Mouse (Mus musculus) ES-E14 (cell line): Measurements from ENCODE around the gene Yipf2.

Source experiments
- HCFC1 ChIP-seq: IDR thresholded peaks from 2 replicates; pipeline ENCODE4 v1.6.1; 2012; ENCODE audit warnings: low read length, inconsistent platforms, borderline replicate concordance; ENCODE audit not compliant: insufficient read depth
- ZC3H11A ChIP-seq: IDR thresholded peaks from 2 replicates; pipeline ENCODE4 v1.6.1; 2012; ENCODE audit warnings: low read depth, mild to moderate bottlenecking, inconsistent platforms, low read length, borderline replicate concordance
- ZNF384 ChIP-seq: IDR thresholded peaks from 2 replicates; pipeline ENCODE4 v1.6.1; 2012; ENCODE audit warnings: low read depth, low read length, inconsistent platforms

DNA sequence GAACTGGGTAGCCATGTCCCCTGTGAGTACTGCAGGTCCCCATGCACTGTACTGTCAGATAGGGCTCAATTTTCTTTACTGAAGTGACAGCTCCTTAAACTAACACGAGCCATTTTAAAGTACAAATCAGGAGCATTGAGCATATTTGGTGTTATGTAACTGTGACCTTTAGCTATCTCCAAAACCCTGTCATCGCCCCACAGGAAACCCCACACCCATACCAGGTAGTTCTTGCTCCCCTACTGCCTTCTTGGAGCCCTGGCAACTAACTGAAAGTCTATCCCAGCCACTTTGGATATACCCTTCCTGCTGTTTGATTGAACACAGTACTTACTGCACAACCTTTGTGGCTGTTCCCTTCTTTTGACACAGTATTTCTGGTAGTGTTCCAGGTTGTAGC lies 25.6 kb downstream of the Yipf2 start:
- no peak for TF ChIP-seq ZC3H11A
- TF ChIP-seq ZNF384, result no peak
- TF ChIP-seq HCFC1, result no peak
